Mouse (Mus musculus) adrenal gland, postnatal 10 days (tissue): ENCODE data around the gene Cdc123. TPM values are rescaled to one million over a fixed set of nuclear protein-coding genes. Genes with fewer than 3 reads are reported as not detected.
"Not testable (repeated sequence)": the region's sequence is repeated elsewhere in the genome, so short reads cannot be mapped to it uniquely, and the experiment has no call there.

Source experiments
- DNase-seq: peaks from one replicate; pipeline ENCODE4 v3.0.0; 2021; ENCODE audit warnings: mixed read lengths
- long read RNA-seq, 2 experiments: library from polyadenylated mRNA; stranded (forward); transcript quantifications; one replicate each; pipeline ENCODE4 v2.0.0; 2021
- total RNA-seq, 2 experiments: library from RNA; stranded (reverse); gene quantifications; 2 replicates each; pipeline ENCODE4 v1.2.3; 2021

The Cdc123 gene
- total RNA-seq = 100 to 1,000 TPM; 127 to 134 TPM
- long read RNA-seq, experiment 1, transcript Cdc123-201 (13 exons, 1,827 nt) = major isoform, 99 of 134 reads
- long read RNA-seq, experiment 1, partial matches to known transcripts = 7 of 134 reads
- long read RNA-seq, experiment 1, other reads (novel, unspliced or antisense) = 24 of 134 reads
- long read RNA-seq, experiment 2, transcript Cdc123-201 (13 exons, 1,827 nt) = major isoform, 45 of 54 reads
- long read RNA-seq, experiment 2, partial matches to known transcripts = 3 of 54 reads
- long read RNA-seq, experiment 2, other reads (novel, unspliced or antisense) = 3 of 54 reads

DNA sequence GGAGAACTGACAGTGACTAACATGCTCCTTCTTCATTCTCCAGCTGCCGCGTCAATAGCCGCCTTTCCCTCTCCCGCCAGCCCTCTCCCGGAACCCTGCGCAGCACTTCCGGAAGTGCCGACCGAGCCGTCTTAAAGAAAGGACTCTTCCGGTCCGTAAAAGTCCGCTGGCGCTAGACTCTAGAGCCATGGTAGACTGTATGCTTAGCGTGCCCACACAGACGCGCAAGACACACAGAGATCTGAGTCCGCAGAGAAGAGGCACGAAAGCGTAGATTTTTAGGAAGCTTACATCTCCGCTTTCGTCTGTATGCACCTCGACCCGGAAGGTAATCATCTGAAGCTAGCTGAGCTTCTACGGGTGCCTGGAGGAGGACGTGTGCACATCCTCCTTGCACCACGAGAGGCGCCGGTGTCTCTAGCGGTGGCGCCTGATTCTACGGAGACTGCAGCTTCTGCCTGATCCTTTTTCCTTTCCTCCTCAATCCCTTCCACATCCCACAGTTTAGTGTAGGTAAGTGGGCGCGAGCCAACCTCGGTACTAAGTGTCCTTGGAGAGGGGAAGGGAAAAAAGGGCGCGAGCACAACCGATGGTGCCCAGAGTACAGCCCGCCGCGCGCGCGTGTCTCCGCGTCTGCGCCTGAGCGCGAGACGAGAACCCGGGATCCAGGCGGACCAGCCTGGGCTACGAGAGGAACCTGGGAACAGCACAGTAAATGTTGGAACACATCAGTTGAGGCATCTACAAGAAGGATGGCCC is at the start of gene Cdc123, which contains the start of gene Nudt5:
Cdc123 (minus strand) TSS at position 292 of the 759 bp plus-strand sequence.
Nudt5 (plus strand) TSS at position 147 of the 759 bp plus-strand sequence.
- peak; percentile 88 for DNase-seq

DNA sequence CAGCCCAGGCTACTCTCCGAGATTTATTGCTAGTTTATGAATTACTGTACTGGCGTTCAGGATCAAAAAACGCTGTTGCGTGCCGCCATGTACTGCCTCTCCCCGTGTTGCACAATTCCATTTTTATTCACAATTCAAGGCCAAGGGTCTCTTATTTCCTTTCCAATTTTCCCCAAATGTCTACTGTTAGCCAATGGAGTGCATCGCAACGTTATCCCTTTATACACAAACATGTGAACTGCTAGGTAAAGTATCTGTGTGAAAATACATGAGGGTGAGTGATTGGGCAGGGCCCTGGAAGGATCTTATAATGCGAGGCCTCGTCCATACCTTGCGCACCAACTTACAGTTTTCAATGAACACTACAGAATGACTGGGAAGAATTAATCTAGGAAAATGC is 49.3 kb upstream of the Cdc123 start:
- peak; percentile 13 for DNase-seq

DNA sequence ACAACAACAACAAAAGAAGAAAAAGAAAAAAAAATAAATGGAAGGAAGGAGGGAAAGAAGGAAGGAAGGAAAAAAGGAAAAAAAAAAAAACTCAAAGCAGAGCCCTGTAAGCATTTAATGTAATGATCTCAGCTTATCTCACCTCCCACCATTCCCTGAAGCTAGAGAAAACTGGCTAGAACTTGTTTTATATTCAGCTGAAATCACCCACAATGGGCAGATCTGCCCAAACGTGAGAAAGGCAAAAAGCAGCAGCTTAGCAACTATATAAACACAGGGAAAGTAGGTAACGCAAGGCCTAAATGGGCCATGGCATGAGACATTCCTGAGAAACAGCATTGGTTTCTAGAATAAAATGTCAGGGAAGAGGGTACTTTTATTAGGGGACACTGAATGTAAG is 44.4 kb upstream of the Cdc123 start:
- DNase-seq = no peak

GRCm38 (mm10) chr2:5888865-5889264 is 43.9 kb upstream of the Cdc123 start:
- no peak for DNase-seq

- DNase-seq = no peak
Observed at GRCm38 (mm10) chr2:5877446-5877845, 32.5 kb upstream of the Cdc123 start.

GRCm38 (mm10) chr2:5869746-5870145 is 24.8 kb upstream of the Cdc123 start:
- DNase-seq = no peak

DNA sequence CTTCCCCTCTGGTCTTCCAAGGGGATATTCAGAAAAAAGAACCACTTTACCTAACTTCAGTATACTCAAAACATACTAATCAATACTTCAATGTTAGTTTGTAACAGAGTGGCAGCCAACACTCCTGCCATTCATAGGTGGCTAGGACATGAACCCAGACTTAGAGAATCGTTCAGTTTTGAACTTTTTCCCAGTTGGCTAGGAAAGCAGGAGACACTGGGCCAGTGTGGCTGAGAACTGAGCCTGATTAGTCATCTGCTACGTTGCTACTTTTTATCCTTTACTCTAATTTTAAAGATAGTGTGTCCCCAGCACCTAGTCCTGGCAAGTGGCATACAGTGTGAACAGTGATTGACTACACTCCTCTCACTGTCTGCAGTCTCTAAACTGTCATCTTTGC is 22.7 kb upstream of the Cdc123 start:
- DNase-seq = no peak

GRCm38 (mm10) chr2:5862834-5863233 is 17.9 kb upstream of the Cdc123 start, which contains the start of gene Gm13199:
TSS of gene Gm13199 (minus strand) at chr2:5862934.
- no peak for DNase-seq

GRCm38 (mm10) chr2:5851866-5852265 is 6.9 kb upstream of the Cdc123 start:
- DNase-seq = peak; percentile 12

DNA sequence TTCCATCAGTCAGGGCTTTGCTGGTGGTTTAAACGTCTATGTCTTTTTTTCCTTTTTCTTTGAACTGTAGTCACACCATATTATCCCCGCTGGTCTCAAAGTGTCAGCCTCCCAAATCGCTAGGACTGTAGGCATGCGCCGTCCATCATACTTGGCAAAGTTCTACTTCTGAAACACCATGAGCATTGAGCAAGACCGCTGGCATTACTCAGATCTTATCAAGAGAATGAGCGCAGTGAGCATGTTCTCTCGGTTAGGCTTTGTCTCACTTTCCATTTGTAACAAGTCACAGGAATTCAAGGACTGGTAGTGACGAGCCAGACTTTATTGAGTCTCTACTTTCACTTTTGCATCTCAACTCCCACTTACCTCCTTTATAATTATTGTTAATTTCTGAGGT is 6.2 kb upstream of the Cdc123 start:
- DNase-seq = peak; percentile 67

DNA sequence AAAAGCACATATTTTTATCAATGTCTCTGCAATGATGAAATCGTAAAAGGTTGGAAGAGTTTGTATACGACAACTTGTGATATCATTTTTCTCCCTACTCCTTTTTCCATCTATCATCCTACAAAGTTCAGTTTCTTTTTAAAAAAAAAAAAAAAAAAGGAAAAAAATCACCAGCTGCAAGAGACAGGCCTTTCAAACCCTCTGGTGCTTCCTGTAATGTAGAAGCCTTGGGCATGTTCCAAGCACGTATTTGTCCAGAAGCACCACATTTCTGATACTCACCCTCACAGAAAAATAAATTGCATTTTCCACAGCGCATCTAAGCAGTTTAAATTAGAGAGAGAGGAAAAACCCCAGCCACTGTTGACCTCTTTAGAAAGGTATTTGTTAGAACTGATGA is 862 bp upstream of the Cdc123 start:
- no peak for DNase-seq

DNA sequence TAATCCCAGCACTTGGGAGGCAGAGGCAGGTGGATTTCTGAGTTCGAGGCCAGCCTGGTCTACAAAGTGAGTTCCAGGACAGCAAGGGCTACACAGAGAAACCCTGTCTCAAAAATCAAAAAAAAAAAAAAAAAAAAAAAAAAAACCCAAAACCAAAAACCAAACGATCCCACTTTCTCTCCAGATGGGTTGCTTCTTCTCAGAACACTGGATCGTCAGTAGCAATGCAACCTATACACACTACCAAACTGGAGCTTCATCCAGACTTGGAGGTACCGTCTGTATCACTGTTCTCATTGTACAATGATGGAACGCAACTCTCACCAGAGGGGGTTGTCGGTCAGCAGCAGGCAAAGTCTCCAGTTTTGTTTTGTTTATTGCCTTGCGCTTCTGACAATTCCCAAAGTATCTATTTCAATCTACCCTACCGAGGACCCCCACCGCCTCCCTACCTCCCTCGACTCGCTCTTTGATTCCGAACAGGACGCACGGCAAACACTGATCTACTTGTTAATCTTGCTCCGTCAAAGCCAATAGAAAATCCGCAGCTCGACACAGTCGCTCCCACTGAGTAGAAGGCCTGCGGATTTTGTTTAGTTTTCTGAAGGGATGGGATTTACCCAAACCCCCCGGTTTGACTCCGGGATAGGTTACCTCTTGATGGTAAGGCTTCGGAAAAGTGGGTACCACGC is 637 bp downstream of the Cdc123 start:
- DNase-seq = no peak

DNA sequence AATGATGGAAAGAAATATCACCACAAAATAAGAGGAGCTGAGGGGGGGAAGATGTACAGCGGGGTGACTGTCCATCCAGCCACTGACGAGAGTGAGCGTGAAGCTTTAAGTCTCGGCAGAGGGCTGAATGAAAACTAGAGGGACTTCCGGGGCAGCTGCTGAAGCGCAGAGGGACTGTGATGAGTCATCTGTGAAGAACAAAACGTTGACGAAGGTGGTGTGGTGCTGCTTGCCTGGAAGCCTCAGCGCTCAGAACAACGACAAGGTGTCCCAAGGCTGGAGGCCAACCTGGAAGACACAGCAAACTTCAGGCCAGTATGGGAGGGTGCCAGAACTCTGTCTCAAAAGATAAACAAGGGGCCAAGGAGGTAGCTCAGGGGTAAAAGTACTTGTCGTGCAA is 4.1 kb downstream of the Cdc123 start:
- no peak for DNase-seq

- DNase-seq = no peak
Observed at GRCm38 (mm10) chr2:5825265-5825913, 19.6 kb downstream of the Cdc123 start.

- DNase-seq = no peak
Observed at GRCm38 (mm10) chr2:5824685-5825084, 20.3 kb downstream of the Cdc123 start.

GRCm38 (mm10) chr2:5824213-5824612 is 20.8 kb downstream of the Cdc123 start:
- DNase-seq = peak; percentile 6

- no peak for DNase-seq
Observed at GRCm38 (mm10) chr2:5822449-5822848, 22.5 kb downstream of the Cdc123 start.

DNA sequence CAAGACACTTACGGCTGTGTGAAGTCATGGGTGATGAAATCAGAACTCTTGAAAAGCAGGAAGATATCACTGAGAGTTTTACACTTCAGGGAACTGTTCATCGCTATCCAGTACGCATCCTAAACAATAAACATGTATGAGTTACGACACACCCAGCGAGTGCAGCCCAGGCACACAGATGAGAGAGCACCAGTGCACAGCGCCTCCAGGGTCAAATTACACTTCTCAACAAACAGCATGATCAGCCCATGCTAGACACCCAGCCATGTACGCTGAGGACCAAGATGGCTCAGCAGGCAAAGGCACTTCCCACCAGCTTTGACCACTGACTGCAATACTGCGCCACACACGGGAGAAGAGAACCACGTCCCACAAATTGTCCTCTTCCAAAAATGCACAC is 23.7 kb downstream of the Cdc123 start:
- no peak for DNase-seq

DNA sequence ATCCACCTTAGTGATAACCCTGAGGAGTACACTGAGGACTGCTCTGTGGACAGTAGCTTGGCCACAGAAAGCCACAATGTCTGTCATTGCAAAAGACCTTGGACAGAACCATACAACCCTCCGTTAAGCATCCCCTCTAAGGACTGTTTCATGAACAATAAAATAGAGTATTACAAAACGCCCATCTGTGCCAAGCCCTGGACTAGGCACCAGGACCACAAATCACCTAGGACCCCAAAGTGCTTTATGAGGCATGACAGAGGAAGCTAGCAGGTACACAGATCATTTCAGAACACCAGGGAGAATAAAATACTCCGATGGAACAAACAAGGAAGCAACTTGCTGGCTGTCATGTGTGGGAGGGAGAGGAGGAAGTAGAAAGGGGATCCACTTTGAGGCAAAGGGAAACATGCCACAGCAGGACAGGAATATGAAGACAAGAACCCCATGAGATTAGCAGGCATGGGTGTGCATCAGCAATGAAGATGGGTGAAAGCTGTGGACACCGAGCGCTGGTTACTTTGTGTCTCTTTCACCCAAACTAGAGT is 33.7 kb downstream of the Cdc123 start:
- DNase-seq = no peak

- DNase-seq = no peak
Observed at GRCm38 (mm10) chr2:5810036-5810718, 34.8 kb downstream of the Cdc123 start.

- not testable (repeated sequence) for DNase-seq
Observed at GRCm38 (mm10) chr2:5806201-5806600, 38.8 kb downstream of the Cdc123 start.

DNA sequence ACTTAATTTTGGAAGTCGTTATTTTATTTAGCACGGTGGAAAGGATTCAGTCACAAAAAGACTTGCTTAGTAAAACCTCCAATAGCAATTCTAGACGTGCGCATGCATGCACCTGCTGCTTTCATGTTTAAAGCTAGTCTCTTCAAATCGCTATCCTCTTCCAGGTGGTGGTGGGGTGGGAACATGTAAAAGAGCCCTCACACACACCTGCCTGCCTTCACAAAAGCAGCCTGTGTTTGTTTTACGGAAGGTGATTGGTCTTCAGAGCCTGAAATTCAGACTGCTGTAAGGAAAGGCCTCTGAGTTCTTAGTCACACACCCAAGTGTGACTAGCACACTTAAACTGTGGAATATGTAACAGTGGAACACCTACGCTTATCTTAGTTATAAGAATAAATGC is 39.7 kb downstream of the Cdc123 start:
- DNase-seq = no peak
